Mouse (Mus musculus) cortical plate, adult 2 months (tissue): Measurements from ENCODE around the gene Kcnk7.

ENCODE experiments used
- CTCF ChIP-seq: fragments of 200-500 bp; IDR thresholded peaks from 2 replicates; pipeline ENCODE4 v1.5.1; 2011; ENCODE audit warnings: mild to moderate bottlenecking, control low read depth, low read length; ENCODE audit not compliant: insufficient read depth; ENCODE audit errors: extremely low read depth
- POLR2A ChIP-seq: fragments of 200-500 bp; IDR thresholded peaks from 2 replicates; pipeline ENCODE4 v1.6.1; 2011; ENCODE audit warnings: mild to moderate bottlenecking, low read length, control low read depth; ENCODE audit not compliant: insufficient read depth; ENCODE audit errors: extremely low read depth

DNA sequence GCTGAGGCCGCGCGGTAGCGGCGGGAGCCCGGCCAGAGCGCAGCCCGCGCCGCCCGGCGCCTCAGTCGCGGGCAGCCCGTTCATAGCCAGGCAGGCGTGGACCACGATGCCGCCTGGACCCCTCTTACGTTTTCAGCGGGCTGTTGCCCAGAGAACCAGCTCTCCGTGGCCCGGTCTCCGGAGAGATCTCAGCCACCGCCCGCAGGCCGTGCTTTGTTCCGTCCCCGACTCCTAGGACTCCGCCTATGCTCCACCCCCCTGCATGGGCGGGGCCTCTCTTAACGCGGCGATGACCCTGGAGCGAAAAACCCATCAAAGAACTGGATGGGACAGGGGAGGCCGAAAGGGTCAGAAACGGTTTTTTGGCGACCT, 25.3 kb downstream of the Kcnk7 start, which contains the start of gene Fam89b:
- TF ChIP-seq CTCF (no peak), POLR2A (peak; percentile 89)
